Mouse (Mus musculus) lung, postnatal 36 days (tissue): ENCODE results near the gene Ifna15.

Experiments used
- DNase-seq: peaks from one replicate; pipeline ENCODE4 v3.0.0; 2022; ENCODE audit warnings: mixed read lengths

The Ifna15 gene

DNA sequence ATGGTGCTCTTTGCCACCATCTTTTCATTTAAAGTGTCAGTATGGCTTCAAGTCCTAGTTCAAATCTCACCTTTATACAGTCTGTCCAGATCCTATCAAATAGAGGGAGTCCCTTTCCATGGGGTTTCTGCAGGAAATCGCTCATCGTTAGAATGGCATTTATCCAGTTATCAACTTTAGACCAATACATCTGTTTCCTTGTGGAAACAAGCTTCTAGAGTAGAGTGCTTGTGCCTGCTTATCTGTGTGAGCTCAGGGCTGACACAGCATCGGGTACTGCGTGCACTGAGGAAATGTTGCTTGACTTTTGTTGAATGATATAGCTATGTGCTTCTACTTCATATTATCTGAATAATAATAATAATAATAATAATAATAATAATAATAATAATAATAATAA lies 44.3 kb downstream of the Ifna15 start:
- DNase-seq: no peak
